Mouse (Mus musculus): Measurements from ENCODE around the gene Ren1. TPM values are rescaled to one million over a fixed set of nuclear protein-coding genes. Genes with fewer than 3 reads are reported as not detected.
"Not testable (repeated sequence)": the region's sequence is repeated elsewhere in the genome, so short reads cannot be mapped to it uniquely, and the experiment has no call there.

Gene Ren1
- polyA plus RNA-seq, 1 experiment from 2014 or later = 0.86 TPM

GRCm38 (mm10) chr1:133333937-133334336, 16.4 kb upstream of the Ren1 start:
- Histone ChIP-seq H3K4me2 (no peak overlapping the region), H3K36me3 (ENCODE audit: insufficient read depth) (no peaks in the 10 kb centered on the region), H3K27ac (ENCODE audit: low read depth) (no peak overlapping the region), H3K4me3 (ENCODE audit: low read depth, low read length) (no peak overlapping the region), H3K9ac (no peak overlapping the region), H3K9me3 (ENCODE audit: low read depth, low read length) (no peaks in the 10 kb centered on the region), H3K4me1 (ENCODE audit: insufficient read depth) (peaks cover 11% of the 10 kb centered on the region; the same call in 1 of the 2 replicates), H3K27me3 (ENCODE audit: insufficient read depth, low read length) (peaks cover 7% of the 10 kb centered on the region; the same call in 1 of the 2 replicates)
- DNase-seq (no peak), ATAC-seq (ENCODE audit: insufficient read depth) (no peak)
- 76% methylated on average over 6 of the region's 6 CpGs for WGBS
- TF ChIP-seq CTCF (IDR thresholded peaks at IDR 0.05; ENCODE audit: low read depth) = no peak

GRCm38 (mm10) chr1:133340403-133340802, 9.9 kb upstream of the Ren1 start:
- not testable (repeated sequence) for H3K9ac ChIP-seq; H3K36me3 ChIP-seq (ENCODE audit: insufficient read depth); H3K4me1 ChIP-seq (ENCODE audit: insufficient read depth); H3K27me3 ChIP-seq (ENCODE audit: insufficient read depth, low read length); H3K27ac ChIP-seq (ENCODE audit: low read depth); H3K4me2 ChIP-seq; H3K9me3 ChIP-seq (ENCODE audit: low read depth, low read length); ATAC-seq (ENCODE audit: insufficient read depth); DNase-seq; H3K4me3 ChIP-seq (ENCODE audit: low read depth, low read length)
- WGBS = 59% methylated on average over 1 of the region's 1 CpGs

GRCm38 (mm10) chr1:133344357-133344756, 6.0 kb upstream of the Ren1 start:
- Histone ChIP-seq H3K27ac (ENCODE audit: low read depth) (no peak overlapping the region), H3K4me3 (ENCODE audit: low read depth, low read length) (no peak overlapping the region), H3K4me2 (no peak overlapping the region), H3K27me3 (ENCODE audit: insufficient read depth, low read length) (no peaks in the 10 kb centered on the region), H3K36me3 (ENCODE audit: insufficient read depth) (no peaks in the 10 kb centered on the region), H3K4me1 (ENCODE audit: insufficient read depth) (no peaks in the 10 kb centered on the region), H3K9me3 (ENCODE audit: low read depth, low read length) (no peaks in the 10 kb centered on the region), H3K9ac (no peak overlapping the region)
- DNase-seq = no peak
- no peak for TF ChIP-seq CTCF (IDR thresholded peaks at IDR 0.05; ENCODE audit: low read depth)
- 91% methylated on average over 2 of the region's 2 CpGs for WGBS
- ATAC-seq (ENCODE audit: insufficient read depth) = no peak

GRCm38 (mm10) chr1:133346531-133346930, 3.8 kb upstream of the Ren1 start:
- H3K27me3 ChIP-seq (ENCODE audit: insufficient read depth, low read length) = no peaks in the 10 kb centered on the region
- TF ChIP-seq CTCF (IDR thresholded peaks at IDR 0.05; ENCODE audit: low read depth) = no peak
- ATAC-seq (ENCODE audit: insufficient read depth) (no peak), DNase-seq (no peak)
- no peak overlapping the region for H3K27ac ChIP-seq (ENCODE audit: low read depth)
- no peak overlapping the region for H3K4me3 ChIP-seq (ENCODE audit: low read depth, low read length)
- no peaks in the 10 kb centered on the region for H3K4me1 ChIP-seq (ENCODE audit: insufficient read depth)
- no peaks in the 10 kb centered on the region for H3K36me3 ChIP-seq (ENCODE audit: insufficient read depth)
- H3K9me3 ChIP-seq (ENCODE audit: low read depth, low read length) = no peaks in the 10 kb centered on the region
- no peak overlapping the region for H3K9ac ChIP-seq
- 74% methylated on average over 9 of the region's 9 CpGs for WGBS
- H3K4me2 ChIP-seq = no peak overlapping the region

- no peak overlapping the region for H3K9ac ChIP-seq
- no peaks in the 10 kb centered on the region for H3K4me1 ChIP-seq (ENCODE audit: insufficient read depth)
- 64% methylated on average over 3 of the region's 3 CpGs for WGBS
These were observed 3.1 kb upstream of the Ren1 start for GRCm38 (mm10) chr1:133347226-133347625.

GRCm38 (mm10) chr1:133347693-133348520, 2.4 kb upstream of the Ren1 start:
- ATAC-seq (ENCODE audit: insufficient read depth) (no peak), DNase-seq (no peak)
- H3K4me3 ChIP-seq (ENCODE audit: low read depth, low read length) = no peak overlapping the region
- no peaks in the 10 kb centered on the region for H3K36me3 ChIP-seq (ENCODE audit: insufficient read depth)
- H3K27ac ChIP-seq (ENCODE audit: low read depth) = no peak overlapping the region
- no peaks in the 10 kb centered on the region for H3K27me3 ChIP-seq (ENCODE audit: insufficient read depth, low read length)
- no peaks in the 10 kb centered on the region for H3K4me1 ChIP-seq (ENCODE audit: insufficient read depth)
- no peak overlapping the region for H3K9ac ChIP-seq
- WGBS = 51% methylated on average over 11 of the region's 11 CpGs
- H3K4me2 ChIP-seq = no peak overlapping the region
- H3K9me3 ChIP-seq (ENCODE audit: low read depth, low read length) = no peaks in the 10 kb centered on the region
- TF ChIP-seq CTCF (IDR thresholded peaks at IDR 0.05; ENCODE audit: low read depth) = no peak

More at GRCm38 (mm10) chr1:133347226-133347625, 3.1 kb upstream of the Ren1 start:
- no peak for ATAC-seq (ENCODE audit: insufficient read depth)
- Histone ChIP-seq H3K4me3 (ENCODE audit: low read depth, low read length) (no peak overlapping the region), H3K36me3 (ENCODE audit: insufficient read depth) (no peaks in the 10 kb centered on the region), H3K27me3 (ENCODE audit: insufficient read depth, low read length) (no peaks in the 10 kb centered on the region), H3K9me3 (ENCODE audit: low read depth, low read length) (no peaks in the 10 kb centered on the region), H3K4me2 (no peak overlapping the region), H3K27ac (ENCODE audit: low read depth) (no peak overlapping the region)
- no peak for DNase-seq
- no peak for TF ChIP-seq CTCF (IDR thresholded peaks at IDR 0.05; ENCODE audit: low read depth)

- ATAC-seq (ENCODE audit: insufficient read depth) (no peak), DNase-seq (no peak)
- Histone ChIP-seq H3K27ac (ENCODE audit: low read depth) (no peak overlapping the region), H3K4me1 (ENCODE audit: insufficient read depth) (peaks cover 5% of the 10 kb centered on the region; the same call in 1 of the 2 replicates), H3K4me3 (ENCODE audit: low read depth, low read length) (no peak overlapping the region), H3K9ac (no peak overlapping the region), H3K9me3 (ENCODE audit: low read depth, low read length) (no peaks in the 10 kb centered on the region), H3K4me2 (no peak overlapping the region), H3K36me3 (ENCODE audit: insufficient read depth) (no peaks in the 10 kb centered on the region), H3K27me3 (ENCODE audit: insufficient read depth, low read length) (no peaks in the 10 kb centered on the region)
- 46% methylated on average over 9 of the region's 9 CpGs for WGBS
- no peak for TF ChIP-seq CTCF (IDR thresholded peaks at IDR 0.05; ENCODE audit: low read depth)
These were observed 1.5 kb downstream of the Ren1 start for GRCm38 (mm10) chr1:133351762-133352161.
